Mouse (Mus musculus) inflammation-experienced regulatory T-cells, adult 16 weeks (primary cell): Measurements from ENCODE around the gene Plcd4. TPM values are rescaled to one million over a fixed set of nuclear protein-coding genes. Genes with fewer than 3 reads are reported as not detected.

Experiments
- polyA plus RNA-seq: library from polyadenylated mRNA; unstranded; fragments of 100-300 nt; shearing (Covaris generic); gene quantifications from one replicate; pipeline ENCODE4 v1.2.1, GENCODE M21; 2017

Gene Plcd4
- 0.98 TPM for polyA plus RNA-seq

GRCm38 (mm10) chr1:74542451-74542961, at the start of gene Plcd4:
Gene Plcd4 (plus strand): TSS chr1:74542888.

GRCm38 (mm10) chr1:74505721-74506464, 36.8 kb upstream of the Plcd4 start, which contains the start of gene Cnot9:
Gene Cnot9 (plus strand): TSS chr1:74506058.

GRCm38 (mm10) chr1:74544184-74544583, 1.5 kb downstream of the Plcd4 start, which contains the start of gene Usp37:
Gene Usp37 (minus strand): TSS chr1:74544284.

GRCm38 (mm10) chr1:74587773-74588445, 45.2 kb downstream of the Plcd4 start, which contains the start of the genes Zfp142 and Bcs1l:
Gene Zfp142 (minus strand): TSS chr1:74588246.
Gene Bcs1l (plus strand): TSS chr1:74588289.

GRCm38 (mm10) chr1:74601267-74601962, 58.7 kb downstream of the Plcd4 start, which contains the start of the genes Rnf25 and Stk36:
Gene Rnf25 (minus strand): TSS chr1:74601397.
Gene Stk36 (plus strand): TSS chr1:74601445.

Other genes with a start within 250 kb of the Plcd4 start
- 35.4 TPM for gene Tmbim1, start 237.3 kb upstream of the Plcd4 start, polyA plus RNA-seq
- gene Catip, start 180.8 kb upstream of the Plcd4 start, polyA plus RNA-seq, result not detected
- gene Slc11a1, start 167.7 kb upstream of the Plcd4 start, polyA plus RNA-seq, result 5.1 TPM
- gene Ctdsp1, start 151.4 kb upstream of the Plcd4 start, polyA plus RNA-seq, result 6.2 TPM
- 0.22 TPM for gene Vil1, start 133.5 kb upstream of the Plcd4 start, polyA plus RNA-seq
- gene Cnot9, start 36.8 kb upstream of the Plcd4 start, polyA plus RNA-seq, result 38.5 TPM
- 22.0 TPM for gene Usp37, start 1.4 kb downstream of the Plcd4 start, polyA plus RNA-seq
- 17.5 TPM for gene Zfp142, start 45.4 kb downstream of the Plcd4 start, polyA plus RNA-seq
- 14.3 TPM for gene Bcs1l, start 45.4 kb downstream of the Plcd4 start, polyA plus RNA-seq
- 33.1 TPM for gene Rnf25, start 58.5 kb downstream of the Plcd4 start, polyA plus RNA-seq
- 0.18 TPM for gene Stk36, start 58.6 kb downstream of the Plcd4 start, polyA plus RNA-seq
- gene Ttll4, start 118.9 kb downstream of the Plcd4 start, polyA plus RNA-seq, result 48.4 TPM
- 0.51 TPM for gene Cyp27a1, start 170.7 kb downstream of the Plcd4 start, polyA plus RNA-seq
- gene Prkag3, start 206.3 kb downstream of the Plcd4 start, polyA plus RNA-seq, result not detected
- not detected for gene Wnt6, start 229.0 kb downstream of the Plcd4 start, polyA plus RNA-seq
- gene Wnt10a, start 248.6 kb downstream of the Plcd4 start, polyA plus RNA-seq, result 0.43 TPM